9 mouse cellular contexts compared by ENCODE assay signal in genomic region chr9:72661561-72661894, GRCm38 (mm10). TPM values are rescaled to one million over a fixed set of nuclear protein-coding genes. Genes with fewer than 3 reads are reported as not detected.
DNase-seq lines count a peak whose midpoint lies in the region; ATAC-seq and TF ChIP-seq lines count a peak whose summit lies in the region.
"Had no signal": no experiment of that assay in that cellular context is flagged by ENCODE, and none has a peak within 500 bp of the region (broad histone marks: within the 10 kb centered on the region; RNA-seq: fewer than 3 reads in every experiment).

No protein-coding gene starts in this region.

- no peak for TF ChIP-seq POLR2A in cerebellum, adult 2 months (IDR thresholded peaks at IDR 0.05; ENCODE audit: borderline replicate concordance, insufficient read depth, low read length)
- no peak for TF ChIP-seq POLR2A in limb, embryonic 14.5 days (IDR thresholded peaks at IDR 0.05; ENCODE audit: borderline replicate concordance, extremely low read depth, insufficient read depth, insufficient read length)

- H3K4me1 ChIP-seq in cerebellum, adult 2 months (ENCODE audit: control insufficient read depth, insufficient read depth, low read length): no peaks in the 10 kb centered on the region; the same call in 1 of the 2 replicates
- peaks cover 21% of the 10 kb centered on the region for H3K4me1 ChIP-seq in neural tube, embryonic 11.5 days (ENCODE audit: control insufficient read depth, insufficient read depth, low read length)
- H3K4me1 ChIP-seq in limb, embryonic 14.5 days (ENCODE audit: control insufficient read depth, insufficient read depth, low read length): peaks cover 21% of the 10 kb centered on the region; the same call in 1 of the 2 replicates
- 0 out of 2 replicates have a peak, but pooled peaks cover 4% of the 10 kb centered on the region for H3K4me1 ChIP-seq in stomach, postnatal 0 days (replicated peaks; ENCODE audit: control insufficient read depth, insufficient read depth)

- no peak for TF ChIP-seq CTCF in cerebellum, adult 2 months (IDR thresholded peaks at IDR 0.05; ENCODE audit: borderline replicate concordance, insufficient read depth, low read depth, low read length)
- TF ChIP-seq CTCF in stomach, postnatal 0 days (IDR thresholded peaks at IDR 0.05; ENCODE audit: low read depth): no peak

- 3% methylated on average over 13 of the region's 13 CpGs for WGBS in cerebellum, adult 2 months
- WGBS in neural tube, embryonic 11.5 days: under 1% methylated on average over 13 of the region's 13 CpGs
- WGBS in limb, embryonic 14.5 days: under 1% methylated on average over 13 of the region's 13 CpGs
- WGBS in stomach, postnatal 0 days: under 1% methylated on average over 13 of the region's 13 CpGs

- TF ChIP-seq EP300 in stomach, postnatal 0 days (optimal IDR thresholded peaks at IDR 0.05): no peak

- peak overlapping the region; percentile 100 for H3K9ac ChIP-seq in neural tube, embryonic 11.5 days (ENCODE audit: low read length)
- peak overlapping the region; percentile 100 for H3K9ac ChIP-seq in limb, embryonic 14.5 days (ENCODE audit: low read depth, low read length, severe bottlenecking)
- H3K9ac ChIP-seq in stomach, postnatal 0 days (ENCODE audit: low read length): peak overlapping the region; percentile 100

- H3K27ac ChIP-seq in cerebellum, adult 2 months (ENCODE audit: insufficient read depth, low read length): peak overlapping the region; percentile 88
- peak overlapping the region; percentile 99 for H3K27ac ChIP-seq in neural tube, embryonic 11.5 days (ENCODE audit: low read depth, low read length)
- peak overlapping the region; percentile 100 for H3K27ac ChIP-seq in limb, embryonic 14.5 days (replicated peaks; ENCODE audit: low read depth, low read length)
- peak overlapping the region; percentile 100 for H3K27ac ChIP-seq in stomach, postnatal 0 days (replicated peaks)
- H3K27ac ChIP-seq: macrophage had no signal

- H3K36me3 ChIP-seq in neural tube, embryonic 11.5 days (ENCODE audit: control insufficient read depth, insufficient read depth, low read length): peaks cover 6% of the 10 kb centered on the region
- H3K36me3 ChIP-seq in limb, embryonic 14.5 days (ENCODE audit: control insufficient read depth, insufficient read depth, low read length): peaks cover 25% of the 10 kb centered on the region
- peaks cover 2% of the 10 kb centered on the region for H3K36me3 ChIP-seq in stomach, postnatal 0 days (ENCODE audit: control insufficient read depth, insufficient read depth, low read length)

- DNase-seq in cerebellum, adult 2 months: no peak
- no peak for DNase-seq in cerebellum, postnatal 4 days (ENCODE audit: low spot score in 2 of 2)
- no peak for DNase-seq in neural tube, embryonic 11.5 days (ENCODE audit: low spot score)
- no peak for DNase-seq in neural tube, embryonic 10.5 days (ENCODE audit: extremely low spot score, low spot score)
- DNase-seq in limb, embryonic 14.5 days (ENCODE audit: low spot score): no peak
- no peak for DNase-seq in stomach, postnatal 0 days (ENCODE audit: low spot score)
- no peak for DNase-seq in frontal cortex, postnatal 10 days (ENCODE audit: low spot score in 2 of 2)
- no peak for DNase-seq in spleen, postnatal 14 days (ENCODE audit: low spot score in 2 of 2)

- no peaks in the 10 kb centered on the region for H3K9me3 ChIP-seq in neural tube, embryonic 11.5 days (ENCODE audit: control insufficient read depth, low read length)
- H3K9me3 ChIP-seq in limb, embryonic 14.5 days (ENCODE audit: control insufficient read depth, low read length): no peaks in the 10 kb centered on the region
- H3K9me3 ChIP-seq in stomach, postnatal 0 days (ENCODE audit: control insufficient read depth, low read length): no peaks in the 10 kb centered on the region

- ATAC-seq in neural tube, embryonic 11.5 days (ENCODE audit: insufficient read depth, low FRiP score, low TSS enrichment): no peak
- no peak for ATAC-seq in limb, embryonic 14.5 days (ENCODE audit: low FRiP score, low read depth)
- ATAC-seq in stomach, postnatal 0 days (ENCODE audit: low FRiP score, low TSS enrichment): no peak

- H3K4me2 ChIP-seq in neural tube, embryonic 11.5 days (ENCODE audit: low read depth): peak overlapping the region; percentile 79
- peak overlapping the region; percentile 81 for H3K4me2 ChIP-seq in limb, embryonic 14.5 days (replicated peaks; ENCODE audit: low read depth, low read length, severe bottlenecking)
- H3K4me2 ChIP-seq in stomach, postnatal 0 days (replicated peaks; ENCODE audit: low read depth): peak overlapping the region; percentile 48

- no peaks in the 10 kb centered on the region for H3K27me3 ChIP-seq in cerebellum, adult 2 months (ENCODE audit: control insufficient read depth, insufficient read depth, low read length)
- no peaks in the 10 kb centered on the region for H3K27me3 ChIP-seq in neural tube, embryonic 11.5 days (ENCODE audit: control insufficient read depth, insufficient read depth, low read length)
- no peaks in the 10 kb centered on the region for H3K27me3 ChIP-seq in limb, embryonic 14.5 days (ENCODE audit: control insufficient read depth, insufficient read depth, low read length)
- H3K27me3 ChIP-seq in stomach, postnatal 0 days (ENCODE audit: control insufficient read depth, insufficient read depth, low read length): no peaks in the 10 kb centered on the region

- H3K4me3 ChIP-seq in cerebellum, adult 2 months (replicated peaks; ENCODE audit: insufficient read depth, low read depth, low read length): peak overlapping the region; percentile 80
- peak overlapping the region; percentile 99 for H3K4me3 ChIP-seq in neural tube, embryonic 11.5 days (ENCODE audit: low read depth, low read length)
- peak overlapping the region; percentile 96 for H3K4me3 ChIP-seq in limb, embryonic 14.5 days (replicated peaks; ENCODE audit: low read length)
- H3K4me3 ChIP-seq in stomach, postnatal 0 days (ENCODE audit: low read depth, low read length): peak overlapping the region; percentile 95

RNA-seq across cellular contexts. Expression of gene Nedd4, which starts 0.6 kb away (rescaled TPM):
- 248 and 269 TPM in 2 replicates for polyA plus RNA-seq in cerebellum, adult 2 months (2012; rRNA removed)
- 798 and 799 TPM in 2 replicates for polyA plus RNA-seq in neural tube, embryonic 11.5 days (2014; fragmentation: Nextera tagmentation; extraction: Ambion mirVana)
- 783 and 859 TPM in 2 replicates for polyA plus RNA-seq in limb, embryonic 14.5 days (2012; rRNA removed)
- polyA plus RNA-seq in limb, embryonic 14.5 days (2014; fragmentation: Nextera tagmentation; extraction: Ambion mirVana): 684 and 772 TPM in 2 replicates
- polyA plus RNA-seq in stomach, postnatal 0 days (2015; fragmentation: Nextera tagmentation; extraction: Ambion mirVana): 175 and 195 TPM in 2 replicates
